Mouse (Mus musculus): ENCODE measurements around the gene Fam193a.

GRCm38 (mm10) chr5:34515096-34515495 lies 145.4 kb downstream of the Fam193a start:
- no peak for TF ChIP-seq GATA1 (IDR thresholded peaks at IDR 0.05; ENCODE audit: low read length)
- no peak for TF ChIP-seq TAL1 (IDR thresholded peaks at IDR 0.05; ENCODE audit: low read length)

All from erythroblast, embryonic 14.5 days (primary cell).